Mouse (Mus musculus) cortical plate, adult 2 months (tissue): ENCODE measurements around the gene Krcc1.

ENCODE experiments used
- CTCF ChIP-seq: fragments of 200-500 bp; IDR thresholded peaks from 2 replicates; pipeline ENCODE4 v1.5.1; 2011; ENCODE audit warnings: mild to moderate bottlenecking, control low read depth, low read length; ENCODE audit not compliant: insufficient read depth; ENCODE audit errors: extremely low read depth
- POLR2A ChIP-seq: fragments of 200-500 bp; IDR thresholded peaks from 2 replicates; pipeline ENCODE4 v1.6.1; 2011; ENCODE audit warnings: mild to moderate bottlenecking, low read length, control low read depth; ENCODE audit not compliant: insufficient read depth; ENCODE audit errors: extremely low read depth

- TF ChIP-seq CTCF (no peak), POLR2A (no peak)
These were observed 34.4 kb upstream of the Krcc1 start for GRCm38 (mm10) chr6:71237031-71237431.
